Mouse (Mus musculus): ENCODE results near the gene Dnah14. TPM values are rescaled to one million over a fixed set of nuclear protein-coding genes. Genes with fewer than 3 reads are reported as not detected.

Gene Dnah14
- polyA plus RNA-seq, 1 experiment from 2014 or later = 1.4 TPM

DNA sequence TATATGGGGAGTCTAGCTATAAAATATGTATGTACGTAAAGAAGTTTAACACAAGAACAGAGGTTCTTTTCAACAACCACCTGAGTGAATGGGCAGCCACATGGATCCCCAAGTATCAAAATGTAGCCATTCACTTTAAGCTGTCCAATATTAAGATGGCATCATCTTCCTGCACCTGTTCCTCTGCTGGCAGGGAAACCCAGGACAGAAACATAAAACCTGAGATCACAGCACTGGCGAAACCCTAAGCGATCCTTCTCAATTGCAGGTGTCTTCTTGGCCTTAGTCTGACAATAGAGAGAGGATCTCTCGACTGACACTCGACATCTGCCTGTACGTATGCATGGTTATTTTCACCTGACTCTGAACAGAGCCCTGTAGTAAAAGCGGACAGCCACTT lies 250.4 kb downstream of the Dnah14 start:
- Histone ChIP-seq H3K4me3 (replicated peaks) (no peak overlapping the region), H3K4me2 (no peak overlapping the region), H3K36me3 (peaks cover 99% of the 10 kb centered on the region), H3K4me1 (no peaks in the 10 kb centered on the region), H3K27ac (no peak overlapping the region), H3K9me3 (replicated peaks) (no peaks in the 10 kb centered on the region), H3K27me3 (no peaks in the 10 kb centered on the region), H3K9ac (no peak overlapping the region)
- no peak for ATAC-seq (replicated peaks; ENCODE audit: low FRiP score)
- 91% methylated on average over 7 of the region's 7 CpGs for WGBS

- no peak for ATAC-seq (replicated peaks; ENCODE audit: low FRiP score)
- Histone ChIP-seq H3K27me3 (no peaks in the 10 kb centered on the region), H3K9ac (no peak overlapping the region)
Measured at GRCm38 (mm10) chr1:181828365-181828764, 252.0 kb downstream of the Dnah14 start.

GRCm38 (mm10) chr1:181832720-181833119 lies 256.4 kb downstream of the Dnah14 start:
- Histone ChIP-seq H3K4me1 (no peaks in the 10 kb centered on the region), H3K9ac (no peak overlapping the region), H3K9me3 (replicated peaks) (no peaks in the 10 kb centered on the region), H3K27ac (no peak overlapping the region), H3K36me3 (peaks cover 95% of the 10 kb centered on the region), H3K27me3 (no peaks in the 10 kb centered on the region), H3K4me3 (replicated peaks) (no peak overlapping the region), H3K4me2 (no peak overlapping the region)
- WGBS = 92% methylated on average over 5 of the region's 5 CpGs
- ATAC-seq (replicated peaks; ENCODE audit: low FRiP score) = no peak

More at GRCm38 (mm10) chr1:181828365-181828764, 252.0 kb downstream of the Dnah14 start:
- Histone ChIP-seq H3K4me1 (no peaks in the 10 kb centered on the region), H3K27ac (no peak overlapping the region), H3K9me3 (replicated peaks) (no peaks in the 10 kb centered on the region), H3K4me2 (no peak overlapping the region), H3K36me3 (peaks cover 99% of the 10 kb centered on the region), H3K4me3 (replicated peaks) (no peak overlapping the region)
- WGBS = 90% methylated on average over 5 of the region's 5 CpGs

DNA sequence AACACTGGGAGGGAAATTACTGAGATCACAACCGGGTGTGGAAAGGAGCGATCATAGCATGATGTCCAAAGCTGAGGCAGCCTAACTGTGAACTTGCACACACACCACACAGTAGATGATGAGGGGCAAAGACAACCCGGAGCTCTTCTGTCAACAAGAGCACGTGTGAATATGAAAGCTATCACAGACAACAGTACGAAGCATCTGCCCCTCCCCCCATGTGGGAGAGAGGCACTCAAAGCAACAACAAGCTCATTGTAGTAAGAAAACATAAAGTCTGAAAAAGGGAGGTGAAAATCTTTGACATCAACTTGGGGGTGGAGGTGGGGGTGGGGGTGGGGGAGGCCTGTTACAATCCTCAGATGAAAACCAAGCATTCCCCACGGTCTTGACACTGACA lies 256.8 kb downstream of the Dnah14 start:
- Histone ChIP-seq H3K4me2 (no peak overlapping the region), H3K27me3 (no peaks in the 10 kb centered on the region), H3K4me1 (peaks cover 3% of the 10 kb centered on the region; the same call in 1 of the 2 replicates), H3K9me3 (replicated peaks) (no peaks in the 10 kb centered on the region), H3K9ac (no peak overlapping the region), H3K27ac (no peak overlapping the region), H3K4me3 (replicated peaks) (no peak overlapping the region), H3K36me3 (peaks cover 94% of the 10 kb centered on the region)
- ATAC-seq (replicated peaks; ENCODE audit: low FRiP score) = no peak
- WGBS = 77% methylated on average over 6 of the region's 6 CpGs

GRCm38 (mm10) chr1:181838111-181838510 lies 261.8 kb downstream of the Dnah14 start:
- WGBS = 87% methylated on average over 5 of the region's 5 CpGs
- no peak overlapping the region for H3K9ac ChIP-seq

DNA sequence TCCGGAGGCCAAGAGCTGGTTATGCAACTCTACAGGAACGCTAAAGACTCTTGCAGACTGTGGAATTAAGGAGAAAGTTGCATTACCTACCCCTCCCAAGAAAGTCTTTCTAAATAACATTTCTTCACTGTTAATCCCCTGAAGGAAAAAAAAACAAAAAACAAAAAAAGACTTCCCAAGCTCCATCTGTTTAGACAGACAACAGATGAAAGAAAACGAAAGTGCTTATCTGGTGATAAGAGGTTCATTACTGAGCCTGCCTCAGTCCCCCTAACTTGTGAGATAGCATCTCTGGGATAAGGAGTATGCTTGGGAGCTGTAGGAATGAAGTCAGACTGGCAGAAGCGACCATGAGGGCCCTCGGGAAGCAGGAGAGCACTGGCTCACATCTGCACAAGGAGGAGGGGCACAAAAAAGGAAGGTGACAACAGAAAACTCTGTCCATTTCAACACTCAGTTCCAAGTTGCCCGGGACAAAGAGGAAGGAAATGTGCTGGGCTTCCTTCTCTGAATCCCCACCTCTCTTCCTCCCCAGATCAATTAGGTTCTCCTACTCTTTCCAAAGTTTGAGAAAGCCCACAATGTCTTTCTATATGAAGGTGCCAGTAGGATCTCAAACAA lies 263.5 kb downstream of the Dnah14 start:
- Histone ChIP-seq H3K9me3 (replicated peaks) (no peaks in the 10 kb centered on the region), H3K36me3 (peaks cover 29% of the 10 kb centered on the region), H3K4me3 (replicated peaks) (peak overlapping the region; percentile 24), H3K27ac (no peak overlapping the region), H3K27me3 (no peaks in the 10 kb centered on the region), H3K9ac (0 out of 2 replicates have a peak overlapping the region, but pooled peaks have one; percentile 10), H3K4me1 (peaks cover 36% of the 10 kb centered on the region), H3K4me2 (peak overlapping the region; percentile 88)
- 38% methylated on average over 6 of the region's 6 CpGs for WGBS
- no peak for ATAC-seq (replicated peaks; ENCODE audit: low FRiP score)

More at GRCm38 (mm10) chr1:181838111-181838510, 261.8 kb downstream of the Dnah14 start:
- Histone ChIP-seq H3K4me1 (peaks cover 32% of the 10 kb centered on the region), H3K27ac (no peak overlapping the region), H3K9me3 (replicated peaks) (no peaks in the 10 kb centered on the region), H3K36me3 (peaks cover 46% of the 10 kb centered on the region), H3K4me2 (no peak overlapping the region), H3K4me3 (replicated peaks) (no peak overlapping the region), H3K27me3 (no peaks in the 10 kb centered on the region)
- no peak for ATAC-seq (replicated peaks; ENCODE audit: low FRiP score)

DNA sequence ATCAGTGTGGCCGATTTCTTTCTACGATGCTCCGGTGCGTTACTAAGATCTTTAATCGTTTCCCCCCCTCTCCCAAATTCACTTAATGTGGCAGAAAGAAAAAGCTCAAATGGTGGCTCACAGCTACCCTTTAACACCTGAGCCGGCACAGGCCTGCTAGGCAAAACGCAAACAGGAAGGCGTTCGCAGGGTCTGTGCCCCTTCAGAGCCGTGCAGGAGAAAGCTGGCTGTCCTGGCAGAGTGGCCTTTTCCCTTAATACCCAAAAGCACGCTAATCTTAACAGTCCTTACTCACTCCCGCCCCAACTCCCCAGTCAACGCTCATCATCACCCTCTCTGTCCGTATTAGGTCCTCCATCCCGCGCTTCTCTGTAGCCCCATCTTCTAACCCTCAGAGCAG lies 265.0 kb downstream of the Dnah14 start:
- H3K27me3 ChIP-seq = no peaks in the 10 kb centered on the region
- H3K27ac ChIP-seq = peak overlapping the region; percentile 97
- H3K4me1 ChIP-seq = peaks cover 36% of the 10 kb centered on the region
- no peak for ATAC-seq (replicated peaks; ENCODE audit: low FRiP score)
- H3K9ac ChIP-seq = peak overlapping the region; percentile 74
- H3K9me3 ChIP-seq (replicated peaks) = no peaks in the 10 kb centered on the region
- peaks cover 14% of the 10 kb centered on the region for H3K36me3 ChIP-seq
- H3K4me3 ChIP-seq (replicated peaks) = peak overlapping the region; percentile 80
- under 1% methylated on average over 16 of the region's 16 CpGs for WGBS
- H3K4me2 ChIP-seq = peak overlapping the region; percentile 88

DNA sequence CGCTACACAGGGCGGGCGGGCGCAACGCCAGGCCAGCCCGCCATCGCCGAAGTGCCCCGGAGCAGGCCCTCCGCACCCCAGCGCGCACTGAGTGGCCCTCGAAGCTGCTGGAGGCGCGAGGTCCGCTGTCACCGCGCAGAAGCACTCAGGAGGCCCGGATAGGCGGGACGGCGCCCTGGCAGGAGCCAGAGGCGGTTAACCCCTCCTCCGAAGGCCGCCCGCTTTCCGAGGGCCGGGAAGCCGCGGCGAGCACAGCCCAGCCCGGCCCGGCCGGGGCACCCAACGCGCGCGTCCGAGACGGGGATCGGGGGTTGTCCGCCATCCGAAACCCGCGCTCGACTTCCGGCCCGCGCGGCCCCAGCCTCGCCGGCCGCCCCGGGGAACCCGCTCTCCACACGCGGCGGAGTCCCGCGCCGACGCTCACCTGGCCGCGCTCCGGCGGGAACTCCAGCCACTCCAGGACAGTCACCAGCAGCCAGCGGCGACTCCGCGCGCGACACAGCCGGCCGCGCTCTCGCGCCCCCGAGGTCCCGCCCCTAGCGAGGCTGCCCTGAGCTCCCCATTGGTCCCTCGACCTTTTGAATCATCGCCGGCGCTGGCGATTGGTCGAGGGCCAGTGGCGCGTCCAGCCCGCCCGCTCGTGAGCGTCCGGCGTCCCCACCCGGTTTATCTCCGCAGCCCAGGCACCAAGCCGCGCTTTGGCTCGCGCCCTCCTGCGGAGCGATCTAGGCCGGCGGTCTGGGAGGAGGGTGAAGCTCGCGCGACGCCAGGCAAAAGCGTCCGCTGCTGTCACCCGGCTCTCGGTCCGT lies 265.7 kb downstream of the Dnah14 start:
- peak; percentile 99 for ATAC-seq (replicated peaks; ENCODE audit: low FRiP score)
- H3K27ac ChIP-seq = peak overlapping the region; percentile 97
- no peaks in the 10 kb centered on the region for H3K9me3 ChIP-seq (replicated peaks)
- H3K4me3 ChIP-seq (replicated peaks) = peak overlapping the region; percentile 80
- H3K27me3 ChIP-seq = no peaks in the 10 kb centered on the region
- WGBS = under 1% methylated on average over 104 of the region's 113 CpGs
- H3K9ac ChIP-seq = peak overlapping the region; percentile 74
- peaks cover 36% of the 10 kb centered on the region for H3K4me1 ChIP-seq
- H3K4me2 ChIP-seq = peak overlapping the region; percentile 88
- peaks cover 7% of the 10 kb centered on the region for H3K36me3 ChIP-seq

GRCm38 (mm10) chr1:181842781-181843180 lies 266.4 kb downstream of the Dnah14 start, which contains the start of gene Lbr:
Gene Lbr (minus strand): TSS chr1:181843046.
- Histone ChIP-seq H3K9me3 (replicated peaks) (no peaks in the 10 kb centered on the region), H3K4me2 (peak within 1 kb of the TSS; percentile 88), H3K9ac (peak within 1 kb of the TSS; percentile 74), H3K36me3 (peaks cover 4% of the 10 kb centered on the region; the same call in 1 of the 2 replicates), H3K27ac (peak within 1 kb of the TSS; percentile 97), H3K4me1 (peaks cover 36% of the 10 kb centered on the region), H3K4me3 (replicated peaks) (peak within 1 kb of the TSS; percentile 80), H3K27me3 (no peaks in the 10 kb centered on the region)
- no peak for ATAC-seq (replicated peaks; ENCODE audit: low FRiP score)
- 0% methylated on average over 14 of the region's 14 CpGs for WGBS

- Histone ChIP-seq H3K9ac (no peak overlapping the region), H3K4me2 (no peak overlapping the region), H3K9me3 (replicated peaks) (no peaks in the 10 kb centered on the region), H3K4me1 (peaks cover 23% of the 10 kb centered on the region), H3K27me3 (no peaks in the 10 kb centered on the region), H3K27ac (no peak overlapping the region), H3K36me3 (no peaks in the 10 kb centered on the region), H3K4me3 (replicated peaks) (no peak overlapping the region)
- ATAC-seq (replicated peaks; ENCODE audit: low FRiP score) = no peak
- 85% methylated on average over 15 of the region's 15 CpGs for WGBS
Measured at GRCm38 (mm10) chr1:181844874-181845547, 268.7 kb downstream of the Dnah14 start.

GRCm38 (mm10) chr1:181845767-181846166 lies 269.4 kb downstream of the Dnah14 start:
- WGBS = 86% methylated on average over 3 of the region's 3 CpGs
- no peaks in the 10 kb centered on the region for H3K27me3 ChIP-seq
- no peak for ATAC-seq (replicated peaks; ENCODE audit: low FRiP score)
- no peak overlapping the region for H3K27ac ChIP-seq
- peaks cover 16% of the 10 kb centered on the region for H3K4me1 ChIP-seq
- no peak overlapping the region for H3K9ac ChIP-seq
- no peaks in the 10 kb centered on the region for H3K9me3 ChIP-seq (replicated peaks)
- no peaks in the 10 kb centered on the region for H3K36me3 ChIP-seq
- H3K4me3 ChIP-seq (replicated peaks) = no peak overlapping the region
- H3K4me2 ChIP-seq = no peak overlapping the region

DNA sequence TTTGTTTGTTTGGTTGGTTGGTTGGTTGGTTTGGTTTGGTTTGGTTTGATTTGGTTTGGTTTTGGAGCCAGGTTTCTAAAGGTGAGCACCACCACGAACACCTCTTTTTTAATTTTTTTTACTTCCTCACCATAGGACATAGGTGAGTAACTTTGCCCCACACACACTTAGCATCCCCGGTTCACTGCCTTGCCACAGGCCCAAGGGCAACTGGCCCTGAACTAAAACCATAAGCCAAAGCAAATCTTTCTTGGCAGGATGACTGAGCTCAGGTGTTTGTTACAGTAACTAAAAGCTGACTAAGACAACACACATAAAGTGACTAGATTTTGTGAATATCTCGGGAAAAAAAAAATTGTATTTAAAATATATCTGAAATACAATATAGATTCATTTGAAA lies 271.0 kb downstream of the Dnah14 start:
- Histone ChIP-seq H3K4me2 (no peak overlapping the region), H3K9ac (no peak overlapping the region), H3K4me3 (replicated peaks) (no peak overlapping the region), H3K9me3 (replicated peaks) (no peaks in the 10 kb centered on the region), H3K27ac (no peak overlapping the region), H3K27me3 (0 out of 2 replicates have a peak, but pooled peaks cover 3% of the 10 kb centered on the region), H3K4me1 (peaks cover 8% of the 10 kb centered on the region), H3K36me3 (no peaks in the 10 kb centered on the region)
- WGBS = 75% methylated on average over 3 of the region's 3 CpGs
- ATAC-seq (replicated peaks; ENCODE audit: low FRiP score) = no peak
